Mouse (Mus musculus): ENCODE results near the gene Axin2.

GRCm38 (mm10) chr11:108921506-108922455 lies 1.6 kb downstream of the Axin2 start:
- no peak for TF ChIP-seq EP300 (IDR thresholded peaks at IDR 0.05; ENCODE audit: low read depth)
- TF ChIP-seq CTCF (IDR thresholded peaks at IDR 0.05; ENCODE audit: low read depth), result no peak
